Mouse (Mus musculus) testis, adult 2 months (tissue): ENCODE data around the gene Lamtor3.

Source experiments
- CTCF ChIP-seq: fragments of 200-500 bp; IDR thresholded peaks from 2 replicates; pipeline ENCODE4 v1.5.1; 2012; ENCODE audit warnings: low read depth, mild to moderate bottlenecking, inconsistent platforms, low read length, moderate library complexity; ENCODE audit not compliant: control insufficient read depth, insufficient read depth, insufficient replicate concordance
- POLR2A ChIP-seq: fragments of 200-500 bp; IDR thresholded peaks from 2 replicates; pipeline ENCODE4 v1.6.1; 2012; ENCODE audit warnings: low read depth, mild to moderate bottlenecking, inconsistent platforms, low read length, moderate library complexity; ENCODE audit not compliant: control insufficient read depth

- TF ChIP-seq CTCF = no peak
- TF ChIP-seq POLR2A = no peak
Measured at GRCm38 (mm10) chr3:137913093-137913492, 5.2 kb upstream of the Lamtor3 start.
